Mouse (Mus musculus) lung, postnatal 0 days (tissue): ENCODE data around the gene Ctxn1.

Source experiments
- CTCF ChIP-seq: IDR thresholded peaks from 2 replicates; pipeline ENCODE4 v1.5.1; 2016; ENCODE audit warnings: antibody characterized with exemption, mild to moderate bottlenecking
- EP300 ChIP-seq: IDR thresholded peaks from 2 replicates; pipeline ENCODE4 v1.6.1; 2016; ENCODE audit warnings: antibody characterized with exemption, mild to moderate bottlenecking, control low read depth

- TF ChIP-seq CTCF: peak; percentile 89
- no peak for TF ChIP-seq EP300
Measured at GRCm38 (mm10) chr8:4250306-4250970, 8.6 kb downstream of the Ctxn1 start.
